Mouse (Mus musculus): ENCODE data around the gene Arhgap25.
"Not testable (repeated sequence)": the region's sequence is repeated elsewhere in the genome, so short reads cannot be mapped to it uniquely, and the experiment has no call there.

- not testable (repeated sequence) for TF ChIP-seq POLR2A (IDR thresholded peaks at IDR 0.05; ENCODE audit: low read depth, low read length); CTCF (IDR thresholded peaks at IDR 0.05; ENCODE audit: extremely low read depth, insufficient read length, insufficient replicate concordance, low read depth, low read length)
These were observed 38.8 kb upstream of the Arhgap25 start for GRCm38 (mm10) chr6:87571863-87572262.
